Mouse (Mus musculus) kidney, adult 2 months (tissue): ENCODE data around the gene Med29. TPM values are rescaled to one million over a fixed set of nuclear protein-coding genes. Genes with fewer than 3 reads are reported as not detected.

Experiments
- DNase-seq: peaks from one replicate; pipeline ENCODE4 v3.0.0; 2021
- H3K27ac ChIP-seq: fragments of 200-500 bp; 2 replicates; pipeline ENCODE4 v1.5.1; 2012; ENCODE audit warnings: low read depth, low read length, control low read depth, inconsistent platforms; ENCODE audit not compliant: insufficient read depth
- H3K27me3 ChIP-seq: fragments of 200-500 bp; replicated peaks from 2 replicates; pipeline ENCODE4 v1.6.1; 2012; ENCODE audit warnings: mild to moderate bottlenecking, moderate library complexity, low read length, inconsistent platforms; ENCODE audit not compliant: control insufficient read depth, insufficient read depth
- H3K36me3 ChIP-seq: fragments of 200-500 bp; 2 replicates; pipeline ENCODE4 v1.6.1; 2012; ENCODE audit warnings: mild to moderate bottlenecking, moderate library complexity, low read length, inconsistent platforms; ENCODE audit not compliant: control insufficient read depth, insufficient read depth
- H3K4me1 ChIP-seq: fragments of 200-500 bp; 2 replicates; pipeline ENCODE4 v1.6.1; 2011; ENCODE audit warnings: low read length; ENCODE audit not compliant: control insufficient read depth, insufficient read depth
- H3K4me3 ChIP-seq: fragments of 200-500 bp; 2 replicates; pipeline ENCODE4 v1.5.1; 2011; ENCODE audit warnings: mild to moderate bottlenecking, low read depth, low read length, control low read depth; ENCODE audit not compliant: insufficient read depth
- CTCF ChIP-seq: fragments of 200-500 bp; conservative IDR thresholded peaks from 2 replicates; pipeline ENCODE4 v1.5.1; 2011; ENCODE audit warnings: low read depth, mild to moderate bottlenecking, control low read depth, low read length, moderate library complexity, mixed read lengths; ENCODE audit not compliant: insufficient read depth, insufficient read length
- POLR2A ChIP-seq: fragments of 200-500 bp; IDR thresholded peaks from one replicate; pipeline ENCODE4 v1.6.1; 2011; ENCODE audit warnings: low read depth, low read length, control low read depth
- WGBS: fragments of 180-500 bp; shearing (Covaris S2); methylation state at CpG from one replicate; pipeline ENCODE4 v1.1.7; 2018; 5-methylcytosine and 5-hydroxymethylcytosine counted together
- polyA plus RNA-seq: library from polyadenylated mRNA; depleted of rRNA; stranded (reverse); fragments of >200 nt; gene quantifications from 2 replicates; pipeline ENCODE4 v1.2.3, GENCODE M21; 2012

The Med29 gene
- polyA plus RNA-seq, 1 experiment: 71.9 TPM

GRCm38 (mm10) chr7:28371514-28371989 lies 21.0 kb downstream of the Med29 start:
- H3K27me3 ChIP-seq: no peaks in the 10 kb centered on the region
- TF ChIP-seq POLR2A: no peak
- no peak for TF ChIP-seq CTCF
- DNase-seq: peak; percentile 67
- peak overlapping the region; percentile 67 for H3K27ac ChIP-seq
- H3K36me3 ChIP-seq: no peaks in the 10 kb centered on the region
- peaks cover 3% of the 10 kb centered on the region; the same call in 1 of the 2 replicates for H3K4me1 ChIP-seq
- peak overlapping the region; percentile 54 for H3K4me3 ChIP-seq
- WGBS: under 1% methylated on average over 41 of the region's 43 CpGs

GRCm38 (mm10) chr7:28370977-28371513 lies 21.5 kb downstream of the Med29 start:
- peak overlapping the region; percentile 54 for H3K4me3 ChIP-seq
- no peak for DNase-seq
- H3K27me3 ChIP-seq: no peaks in the 10 kb centered on the region
- H3K4me1 ChIP-seq: peaks cover 2% of the 10 kb centered on the region; the same call in 1 of the 2 replicates
- 13% methylated on average over 11 of the region's 11 CpGs for WGBS
- H3K27ac ChIP-seq: peak overlapping the region; percentile 57
- no peaks in the 10 kb centered on the region for H3K36me3 ChIP-seq
- TF ChIP-seq CTCF: no peak

GRCm38 (mm10) chr7:28370051-28370450 lies 22.5 kb downstream of the Med29 start:
- Histone ChIP-seq H3K4me3 (no peak overlapping the region), H3K27ac (no peak overlapping the region), H3K36me3 (no peaks in the 10 kb centered on the region), H3K4me1 (no peaks in the 10 kb centered on the region; the same call in 1 of the 2 replicates), H3K27me3 (no peaks in the 10 kb centered on the region)
- 85% methylated on average over 14 of the region's 14 CpGs for WGBS
- no peak for TF ChIP-seq POLR2A
- no peak for TF ChIP-seq CTCF
- no peak for DNase-seq

GRCm38 (mm10) chr7:28368276-28368920 lies 24.1 kb downstream of the Med29 start:
- no peak for TF ChIP-seq CTCF
- TF ChIP-seq POLR2A: no peak

GRCm38 (mm10) chr7:28367663-28368275 lies 24.7 kb downstream of the Med29 start:
- no peak for DNase-seq
- Histone ChIP-seq H3K4me1 (no peaks in the 10 kb centered on the region), H3K4me3 (no peak overlapping the region), H3K27me3 (no peaks in the 10 kb centered on the region), H3K36me3 (no peaks in the 10 kb centered on the region), H3K27ac (no peak overlapping the region)
- 89% methylated on average over 16 of the region's 16 CpGs for WGBS
- TF ChIP-seq POLR2A (no peak), CTCF (no peak)

More at GRCm38 (mm10) chr7:28368276-28368920, 24.1 kb downstream of the Med29 start:
- DNase-seq: no peak
- Histone ChIP-seq H3K4me1 (no peaks in the 10 kb centered on the region), H3K27me3 (no peaks in the 10 kb centered on the region), H3K4me3 (no peak overlapping the region), H3K36me3 (no peaks in the 10 kb centered on the region), H3K27ac (no peak overlapping the region)
- WGBS: 89% methylated on average over 16 of the region's 16 CpGs

- no peaks in the 10 kb centered on the region for H3K27me3 ChIP-seq
- H3K27ac ChIP-seq: no peak overlapping the region
- no peak overlapping the region for H3K4me3 ChIP-seq
- H3K36me3 ChIP-seq: no peaks in the 10 kb centered on the region
- no peak for DNase-seq
- peaks cover 5% of the 10 kb centered on the region for H3K4me1 ChIP-seq
- WGBS: 68% methylated on average over 16 of the region's 16 CpGs
- no peak for TF ChIP-seq CTCF
- no peak for TF ChIP-seq POLR2A
These were observed 30.0 kb downstream of the Med29 start for GRCm38 (mm10) chr7:28362441-28363060.
